Mouse (Mus musculus): Measurements from ENCODE around the gene Vmn1r3. TPM values are rescaled to one million over a fixed set of nuclear protein-coding genes. Genes with fewer than 3 reads are reported as not detected.
"Not testable (repeated sequence)": the region's sequence is repeated elsewhere in the genome, so short reads cannot be mapped to it uniquely, and the experiment has no call there.

Gene Vmn1r3
- polyA plus RNA-seq, 1 experiment from 2014 or later: not detected

DNA sequence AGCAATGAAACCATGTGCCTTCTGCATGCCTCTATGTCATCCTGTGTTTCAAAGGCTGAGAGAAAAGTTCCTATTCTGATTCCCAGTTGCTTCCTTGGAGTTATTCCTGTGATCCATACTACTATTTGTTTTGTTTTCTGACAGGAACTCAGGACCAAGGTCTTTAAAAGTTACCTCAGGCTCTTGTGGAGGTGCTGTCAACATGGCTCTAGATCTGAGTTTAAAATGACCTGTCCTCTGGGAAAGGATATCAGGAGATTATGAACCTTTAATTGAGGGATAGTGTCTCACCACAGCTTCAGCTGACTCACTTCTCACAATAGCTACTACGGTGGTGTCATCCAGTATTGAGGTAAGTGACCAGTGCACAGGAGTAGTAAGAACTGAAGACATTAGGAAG is 18.1 kb downstream of the Vmn1r3 start, which contains the start of gene Vmn1r2:
Gene Vmn1r2, plus strand, starts transcription at position 301 of the 400 bp plus-strand sequence.
- not testable (repeated sequence) for H3K4me1 ChIP-seq (replicated peaks; ENCODE audit: control insufficient read depth, insufficient read depth, low read length); H3K4me2 ChIP-seq; DNase-seq (ENCODE audit: low spot score); H3K27me3 ChIP-seq (replicated peaks; ENCODE audit: control insufficient read depth, insufficient read depth, low read length); H3K27ac ChIP-seq (ENCODE audit: low read depth, low read length); H3K36me3 ChIP-seq (ENCODE audit: control insufficient read depth, insufficient read depth, low read length); H3K9me3 ChIP-seq (ENCODE audit: control insufficient read depth, low read length); ATAC-seq (replicated peaks; ENCODE audit: low FRiP score); H3K4me3 ChIP-seq (ENCODE audit: low read depth, low read length); H3K9ac ChIP-seq (ENCODE audit: low read depth, low read length)
- WGBS: no CpG with 5 or more reads among the region's 1 CpGs

DNA sequence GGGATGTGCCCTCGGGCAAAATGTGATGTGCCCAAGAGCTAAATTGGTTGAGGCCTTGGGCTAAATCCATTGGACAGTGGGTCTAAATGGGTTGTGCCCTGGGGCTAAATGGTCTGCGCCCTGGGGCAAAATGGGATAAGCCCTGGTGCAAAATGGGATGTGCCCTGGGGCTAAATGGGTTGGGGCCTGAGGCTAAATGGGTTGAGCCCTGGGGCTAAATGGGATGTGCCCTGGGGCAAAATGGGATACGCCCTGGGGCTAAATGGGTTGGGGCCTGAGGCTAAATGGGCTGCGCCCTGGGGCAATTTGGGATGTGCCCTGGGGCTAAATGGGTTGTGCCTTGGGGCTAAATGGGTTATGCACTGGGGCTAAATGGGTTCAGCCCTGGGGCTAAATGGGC is 20.1 kb downstream of the Vmn1r3 start:
- 95% methylated on average over 4 of the region's 4 CpGs for WGBS
- no peak; the same call in 1 of the 2 replicates for ATAC-seq (replicated peaks; ENCODE audit: low FRiP score)
- no peak overlapping the region for H3K9ac ChIP-seq (ENCODE audit: low read depth, low read length)
- H3K9me3 ChIP-seq (ENCODE audit: control insufficient read depth, low read length): no peaks in the 10 kb centered on the region
- peak; percentile 26 for DNase-seq (ENCODE audit: low spot score)
- H3K36me3 ChIP-seq (ENCODE audit: control insufficient read depth, insufficient read depth, low read length): no peaks in the 10 kb centered on the region
- H3K4me2 ChIP-seq: no peak overlapping the region
- H3K27me3 ChIP-seq (replicated peaks; ENCODE audit: control insufficient read depth, insufficient read depth, low read length): no peaks in the 10 kb centered on the region
- no peaks in the 10 kb centered on the region for H3K4me1 ChIP-seq (replicated peaks; ENCODE audit: control insufficient read depth, insufficient read depth, low read length)
- H3K4me3 ChIP-seq (ENCODE audit: low read depth, low read length): no peak overlapping the region
- no peak overlapping the region for H3K27ac ChIP-seq (ENCODE audit: low read depth, low read length)

DNA sequence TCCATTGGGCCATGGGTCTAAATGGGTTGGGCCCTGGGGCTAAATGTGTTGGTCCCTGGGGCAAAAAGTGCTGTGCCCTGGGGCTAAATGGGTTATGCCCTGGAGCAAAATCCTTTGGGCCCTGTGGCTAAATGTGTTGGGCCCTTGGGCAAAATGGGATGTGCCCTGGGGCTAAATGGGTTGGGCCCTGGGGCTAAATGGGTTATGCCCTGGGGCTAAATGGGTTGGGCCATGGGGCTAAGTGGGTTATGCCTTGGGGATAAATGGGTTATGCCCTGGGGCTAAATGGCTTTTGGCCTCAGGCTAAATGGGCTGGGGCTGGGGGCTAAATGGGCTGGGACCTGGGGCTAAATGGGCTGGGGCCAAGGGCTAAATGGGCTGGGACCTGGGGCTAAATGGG is 20.7 kb downstream of the Vmn1r3 start:
- H3K4me2 ChIP-seq; H3K9me3 ChIP-seq (ENCODE audit: control insufficient read depth, low read length); H3K27me3 ChIP-seq (replicated peaks; ENCODE audit: control insufficient read depth, insufficient read depth, low read length); H3K9ac ChIP-seq (ENCODE audit: low read depth, low read length); ATAC-seq (replicated peaks; ENCODE audit: low FRiP score); H3K4me1 ChIP-seq (replicated peaks; ENCODE audit: control insufficient read depth, insufficient read depth, low read length); H3K4me3 ChIP-seq (ENCODE audit: low read depth, low read length); DNase-seq (ENCODE audit: low spot score); H3K27ac ChIP-seq (ENCODE audit: low read depth, low read length); H3K36me3 ChIP-seq (ENCODE audit: control insufficient read depth, insufficient read depth, low read length): not testable (repeated sequence)

DNA sequence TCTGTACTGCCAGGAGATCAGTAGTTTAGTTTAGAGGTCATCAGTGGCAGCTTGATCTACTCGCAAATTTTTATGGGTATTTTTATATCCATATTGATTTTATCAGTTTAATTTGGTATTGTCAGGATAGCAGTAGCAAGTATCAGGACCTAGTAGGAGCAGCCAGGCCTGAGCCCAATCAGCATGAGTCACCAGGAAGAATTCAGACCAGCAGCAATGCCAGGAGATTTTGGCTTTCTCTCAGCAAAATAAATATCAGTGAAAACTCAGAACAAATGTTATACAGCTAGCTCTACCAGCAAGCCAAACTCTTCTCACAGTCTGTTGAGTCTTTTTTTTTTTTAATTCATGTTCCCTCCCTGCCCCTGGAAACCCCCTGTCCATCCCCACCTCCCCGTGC is 31.8 kb downstream of the Vmn1r3 start:
- not testable (repeated sequence) for DNase-seq (ENCODE audit: low spot score); H3K4me3 ChIP-seq (ENCODE audit: low read depth, low read length); H3K4me1 ChIP-seq (replicated peaks; ENCODE audit: control insufficient read depth, insufficient read depth, low read length); H3K9me3 ChIP-seq (ENCODE audit: control insufficient read depth, low read length); H3K27ac ChIP-seq (ENCODE audit: low read depth, low read length); H3K9ac ChIP-seq (ENCODE audit: low read depth, low read length); H3K36me3 ChIP-seq (ENCODE audit: control insufficient read depth, insufficient read depth, low read length); H3K27me3 ChIP-seq (replicated peaks; ENCODE audit: control insufficient read depth, insufficient read depth, low read length); ATAC-seq (replicated peaks; ENCODE audit: low FRiP score); H3K4me2 ChIP-seq
- 76% methylated on average over 2 of the region's 2 CpGs for WGBS

DNA sequence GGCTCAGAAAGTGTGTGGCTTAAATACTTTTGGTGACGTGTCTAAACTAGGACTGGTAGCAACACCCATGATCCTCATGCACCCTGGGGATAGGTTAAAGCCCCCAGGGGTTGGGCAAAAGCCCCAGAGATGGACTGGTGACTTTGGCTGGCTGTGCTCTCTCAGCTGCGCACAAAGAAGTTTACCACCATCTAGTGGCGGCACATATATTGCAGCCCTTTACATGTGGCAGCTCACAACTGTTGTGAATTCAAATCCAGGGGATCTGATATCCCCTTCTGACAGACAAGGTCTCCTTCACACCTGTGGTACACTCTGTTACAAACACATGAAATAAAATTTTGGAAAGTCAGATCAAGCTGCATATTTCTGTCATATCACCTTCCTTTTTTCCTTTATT is 37.2 kb downstream of the Vmn1r3 start:
- not testable (repeated sequence) for H3K27ac ChIP-seq (ENCODE audit: low read depth, low read length); H3K27me3 ChIP-seq (replicated peaks; ENCODE audit: control insufficient read depth, insufficient read depth, low read length); DNase-seq (ENCODE audit: low spot score); H3K4me1 ChIP-seq (replicated peaks; ENCODE audit: control insufficient read depth, insufficient read depth, low read length); ATAC-seq (replicated peaks; ENCODE audit: low FRiP score); H3K4me3 ChIP-seq (ENCODE audit: low read depth, low read length); H3K9me3 ChIP-seq (ENCODE audit: control insufficient read depth, low read length); H3K9ac ChIP-seq (ENCODE audit: low read depth, low read length); H3K36me3 ChIP-seq (ENCODE audit: control insufficient read depth, insufficient read depth, low read length); H3K4me2 ChIP-seq
- WGBS: no CpG with 5 or more reads among the region's 3 CpGs

Other genes with a start within 250 kb of the Vmn1r3 start
- gene Vmn1r2, start 18.0 kb downstream of the Vmn1r3 start, polyA plus RNA-seq (2014; fragmentation: Nextera tagmentation; extraction: Ambion mirVana): not detected in 2 replicates